Mouse (Mus musculus) MEL (cell line): ENCODE data around the gene Mark1. TPM values are rescaled to one million over a fixed set of nuclear protein-coding genes. Genes with fewer than 3 reads are reported as not detected.

ENCODE experiments used
- DNase-seq: peaks from one replicate; pipeline ENCODE4 v3.0.0; 2011; ENCODE audit warnings: low read depth, low spot score
- H3K27ac ChIP-seq: 2 replicates; pipeline ENCODE4 v1.5.1; 2012; ENCODE audit warnings: low read depth, mild to moderate bottlenecking, control low read depth, low read length, moderate library complexity; ENCODE audit not compliant: control insufficient read depth
- H3K27me3 ChIP-seq, 2 experiments: fragments of 150-350 bp in 1 of 2; sonication (generic) in 1 of 2; 2 replicates each; pipeline ENCODE4 v1.6.1; 2012; ENCODE audit warnings: low read length in 2 of 2, mild to moderate bottlenecking in 2 of 2, improper control_type of control experiment in 1 of 2, moderate library complexity in 1 of 2; ENCODE audit not compliant: insufficient read depth in 2 of 2, control insufficient read depth in 1 of 2
- H3K36me3 ChIP-seq, 2 experiments: 2 replicates each; pipeline ENCODE4 v1.6.1; 2012 to 2014; ENCODE audit warnings: low read length in 2 of 2, improper control_type of control experiment in 1 of 2, inconsistent platforms in 1 of 2, mild to moderate bottlenecking in 1 of 2; ENCODE audit not compliant: insufficient read depth in 2 of 2, control insufficient read depth in 1 of 2
- H3K4me1 ChIP-seq, 2 experiments: fragments of 150-350 bp in 1 of 2; sonication (generic) in 1 of 2; 2 replicates each; pipeline ENCODE4 v1.6.1; 2012; ENCODE audit warnings: low read length in 2 of 2, improper control_type of control experiment in 1 of 2, mild to moderate bottlenecking in 1 of 2; ENCODE audit not compliant: insufficient read depth in 2 of 2, control insufficient read depth in 1 of 2
- H3K4me3 ChIP-seq, 2 experiments: fragments of 150-350 bp in 1 of 2; sonication (generic) in 1 of 2; 2 replicates each; pipeline ENCODE4 v1.5.1; 2012; ENCODE audit warnings: low read depth in 2 of 2, low read length in 2 of 2, mild to moderate bottlenecking in 2 of 2, moderate library complexity in 2 of 2, control low read depth in 1 of 2, improper control_type of control experiment in 1 of 2; ENCODE audit not compliant: control insufficient read depth in 1 of 2, insufficient read depth in 1 of 2
- H3K79me2 ChIP-seq: 2 replicates; pipeline ENCODE4 v1.6.1; 2012; ENCODE audit warnings: mild to moderate bottlenecking, low read length, moderate library complexity; ENCODE audit not compliant: control insufficient read depth, poor library complexity, insufficient read depth
- H3K9ac ChIP-seq: 2 replicates; pipeline ENCODE4 v1.6.1; 2012; ENCODE audit warnings: low read depth, mild to moderate bottlenecking, control low read depth, low read length, moderate library complexity; ENCODE audit not compliant: control insufficient read depth, poor library complexity, severe bottlenecking
- H3K9me3 ChIP-seq: fragments of 150-350 bp; sonication (generic); replicated peaks from 2 replicates; pipeline ENCODE4 v1.6.1; 2012; ENCODE audit warnings: mild to moderate bottlenecking, low read length, improper control_type of control experiment, moderate library complexity; ENCODE audit not compliant: insufficient read depth
- BHLHE40 ChIP-seq: IDR thresholded peaks from 2 replicates; pipeline ENCODE4 v1.6.1; 2012; ENCODE audit warnings: low read depth, mild to moderate bottlenecking, inconsistent platforms, low read length, improper control_type of control experiment, borderline replicate concordance
- CHD2 ChIP-seq: IDR thresholded peaks from 2 replicates; pipeline ENCODE4 v1.6.1; 2011; ENCODE audit warnings: low read length, improper control_type of control experiment
- E2F4 ChIP-seq: IDR thresholded peaks from 2 replicates; pipeline ENCODE4 v1.6.1; 2011; ENCODE audit warnings: low read depth, low read length, improper control_type of control experiment, borderline replicate concordance
- EP300 ChIP-seq, 2 experiments: IDR thresholded peaks; 2 replicates each; pipeline ENCODE4 v1.6.1; 2011; ENCODE audit warnings: improper control_type of control experiment in 2 of 2, low read length in 2 of 2, low read depth in 1 of 2, mild to moderate bottlenecking in 1 of 2
- GATA1 ChIP-seq: IDR thresholded peaks from 2 replicates; pipeline ENCODE4 v1.6.1; 2011; ENCODE audit warnings: low read depth, low read length, improper control_type of control experiment
- KAT2A ChIP-seq: conservative IDR thresholded peaks from 2 replicates; pipeline ENCODE4 v1.6.1; 2012; ENCODE audit warnings: low read depth, low read length, improper control_type of control experiment, inconsistent platforms
- MAFK ChIP-seq: IDR thresholded peaks from 2 replicates; pipeline ENCODE4 v1.6.1; 2011; ENCODE audit warnings: low read depth, mild to moderate bottlenecking, low read length, improper control_type of control experiment, borderline replicate concordance
- MYC ChIP-seq: IDR thresholded peaks from 2 replicates; pipeline ENCODE4 v1.6.1; 2011; ENCODE audit warnings: low read depth, mild to moderate bottlenecking, low read length, improper control_type of control experiment, moderate library complexity
- NRF1 ChIP-seq: IDR thresholded peaks from 2 replicates; pipeline ENCODE4 v1.6.1; 2014; ENCODE audit warnings: low read depth, mild to moderate bottlenecking, inconsistent platforms, low read length, improper control_type of control experiment, moderate library complexity; ENCODE audit not compliant: poor library complexity, insufficient read depth, severe bottlenecking
- POLR2A ChIP-seq, 2 experiments: IDR thresholded peaks; 2 replicates each; pipeline ENCODE4 v1.6.1; 2011 to 2012; ENCODE audit warnings: low read length in 2 of 2, mild to moderate bottlenecking in 2 of 2, control low read depth in 1 of 2, improper control_type of control experiment in 1 of 2, low read depth in 1 of 2, moderate library complexity in 1 of 2; ENCODE audit not compliant: control insufficient read depth in 1 of 2, insufficient read depth in 1 of 2, poor library complexity in 1 of 2
- POLR2AphosphoS2 ChIP-seq: IDR thresholded peaks from 2 replicates; pipeline ENCODE4 v1.6.1; 2011; ENCODE audit warnings: low read length, improper control_type of control experiment
- POLR2AphosphoS5 ChIP-seq: IDR thresholded peaks from 2 replicates; pipeline ENCODE4 v1.6.1; 2012; ENCODE audit warnings: low read depth, borderline replicate concordance, mild to moderate bottlenecking, inconsistent platforms, low read length, moderate library complexity, mixed read lengths
- RCOR1 ChIP-seq: IDR thresholded peaks from 2 replicates; pipeline ENCODE4 v1.6.1; 2012; ENCODE audit warnings: low read depth, mild to moderate bottlenecking, inconsistent platforms, low read length, improper control_type of control experiment
- SIN3A ChIP-seq: IDR thresholded peaks from 2 replicates; pipeline ENCODE4 v1.6.1; 2012; ENCODE audit warnings: low read length, improper control_type of control experiment, inconsistent platforms
- TAL1 ChIP-seq: IDR thresholded peaks from 2 replicates; pipeline ENCODE4 v1.6.1; 2012; ENCODE audit warnings: mild to moderate bottlenecking, inconsistent platforms, low read length, moderate library complexity, mixed read lengths
- USF1 ChIP-seq: IDR thresholded peaks from 2 replicates; pipeline ENCODE4 v1.6.1; 2014; ENCODE audit warnings: low read depth, mild to moderate bottlenecking, inconsistent platforms, low read length, improper control_type of control experiment, moderate library complexity
- ZKSCAN1 ChIP-seq: IDR thresholded peaks from 2 replicates; pipeline ENCODE4 v1.6.1; 2012; ENCODE audit warnings: low read depth, mild to moderate bottlenecking, inconsistent platforms, low read length, improper control_type of control experiment, moderate library complexity
- ZMIZ1 ChIP-seq: IDR thresholded peaks from 2 replicates; pipeline ENCODE4 v1.6.1; 2012; ENCODE audit warnings: low read depth, mild to moderate bottlenecking, inconsistent platforms, low read length, improper control_type of control experiment, moderate library complexity
- polyA plus RNA-seq, 2 experiments: library from polyadenylated mRNA; stranded (reverse) in 1 of 2; unstranded in 1 of 2; fragments of >175 nt in 1 of 2; fragments of >200 nt in 1 of 2; gene quantifications; 2 replicates each; pipeline versions ENCODE4 v1.2.1 to v1.2.4; 2012; ENCODE audit warnings: low replicate concordance in 2 of 2, low read depth in 1 of 2; ENCODE audit not compliant: insufficient read length in 2 of 2, insufficient read depth in 1 of 2, missing spikeins in 1 of 2
- total RNA-seq: library from RNA; depleted of rRNA; stranded (reverse); fragments of 300-350 nt; gene quantifications from 2 replicates; pipeline ENCODE4 v1.2.3, GENCODE M21; 2012

The Mark1 gene
- total and polyA plus RNA-seq, 3 experiments, result not detected

DNA sequence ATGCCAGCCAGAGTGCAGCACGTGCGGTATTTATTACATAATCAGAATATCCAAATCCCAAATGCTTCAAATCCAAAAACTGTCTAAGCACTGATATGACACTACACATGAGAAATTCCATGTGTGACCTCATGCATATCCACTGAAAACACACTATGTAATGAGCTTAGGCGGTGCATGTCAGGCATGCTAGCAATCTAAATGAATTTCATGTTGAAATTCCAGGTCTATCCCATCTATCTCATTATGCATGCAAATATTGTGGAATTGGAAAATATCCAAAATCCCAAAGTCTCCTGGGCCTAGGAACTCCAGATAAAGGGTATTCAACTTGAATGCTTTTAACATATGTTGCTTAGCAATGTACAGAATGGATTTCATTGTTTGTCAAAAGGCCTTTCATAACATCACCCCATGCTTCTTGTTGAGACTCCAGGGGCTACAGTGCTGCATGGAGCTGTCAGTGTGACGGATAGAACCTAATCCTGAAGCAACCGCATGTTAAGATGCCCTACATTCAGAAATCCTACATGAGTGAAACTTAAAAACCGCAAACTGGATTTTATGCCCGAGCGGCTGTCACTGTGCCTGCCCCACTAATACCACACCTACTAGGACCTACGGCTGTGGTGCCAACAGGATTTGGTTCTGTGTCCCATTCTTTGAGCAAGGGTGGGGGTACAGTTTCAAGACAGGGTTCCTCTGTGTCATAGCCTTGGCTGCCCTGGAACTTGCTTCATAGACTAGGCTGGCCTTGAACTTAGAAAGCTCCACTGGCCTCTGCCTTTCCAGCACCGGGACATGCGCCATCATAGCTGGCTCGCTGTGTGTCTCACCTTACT, 93.2 kb downstream of the Mark1 start:
- H3K9me3 ChIP-seq, result no peaks in the 10 kb centered on the region
- no peaks in the 10 kb centered on the region for H3K4me1 ChIP-seq
- TF ChIP-seq USF1 (no peak), TAL1 (no peak), POLR2AphosphoS2 (no peak), ZKSCAN1 (no peak), ZMIZ1 (no peak), CHD2 (no peak), KAT2A (no peak), RCOR1 (no peak), MYC (no peak)
- TF ChIP-seq, all 39 proteins: peak for 0
- no peaks in the 10 kb centered on the region for H3K79me2 ChIP-seq
- H3K27ac ChIP-seq, result no peak overlapping the region
- DNase-seq, result no peak
- H3K9ac ChIP-seq, result no peak overlapping the region
- no peak overlapping the region for H3K4me3 ChIP-seq
- no peaks in the 10 kb centered on the region for H3K36me3 ChIP-seq
- H3K27me3 ChIP-seq, result peaks cover 0 to 5% of the 10 kb centered on the region in 2 experiments; a peak in 2 of 4 replicates

DNA sequence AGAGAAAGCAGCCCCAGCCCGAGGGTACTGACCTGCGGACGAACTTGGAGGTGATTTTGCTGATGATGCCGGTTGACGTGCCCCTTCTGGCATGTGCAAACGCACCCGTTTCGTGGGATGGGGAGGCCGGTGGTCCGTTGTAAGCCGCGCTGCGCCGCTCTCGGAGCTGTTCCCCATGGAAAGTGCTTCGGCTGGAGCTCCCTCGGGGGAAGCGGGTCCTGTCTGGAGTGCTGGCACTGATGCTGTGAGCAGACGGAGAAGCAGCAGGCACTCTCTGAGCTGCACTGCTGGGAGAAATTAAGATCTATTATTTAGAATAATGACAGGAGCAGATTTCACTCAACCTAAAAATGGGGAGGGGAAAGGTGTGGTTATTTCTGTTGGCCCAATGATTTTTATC, 94.0 kb downstream of the Mark1 start:
- Histone ChIP-seq H3K79me2 (no peaks in the 10 kb centered on the region), H3K4me1 (no peaks in the 10 kb centered on the region), H3K9ac (no peak overlapping the region), H3K4me3 (no peak overlapping the region), H3K9me3 (no peaks in the 10 kb centered on the region), H3K36me3 (no peaks in the 10 kb centered on the region), H3K27ac (no peak overlapping the region), H3K27me3 (peaks cover 0 to 5% of the 10 kb centered on the region in 2 experiments; a peak in 3 of 4 replicates)
- no peak for DNase-seq
- TF ChIP-seq RCOR1 (no peak), POLR2AphosphoS5 (no peak), SIN3A (no peak), MAFK (no peak), POLR2A (IDR thresholded peaks at IDR 0.05; ENCODE audit: control insufficient read depth in 1 of 2, insufficient read depth in 1 of 2, low read depth in 1 of 2, low read length in 2 of 2, poor library complexity in 1 of 2) (no peak), BHLHE40 (no peak)

DNA sequence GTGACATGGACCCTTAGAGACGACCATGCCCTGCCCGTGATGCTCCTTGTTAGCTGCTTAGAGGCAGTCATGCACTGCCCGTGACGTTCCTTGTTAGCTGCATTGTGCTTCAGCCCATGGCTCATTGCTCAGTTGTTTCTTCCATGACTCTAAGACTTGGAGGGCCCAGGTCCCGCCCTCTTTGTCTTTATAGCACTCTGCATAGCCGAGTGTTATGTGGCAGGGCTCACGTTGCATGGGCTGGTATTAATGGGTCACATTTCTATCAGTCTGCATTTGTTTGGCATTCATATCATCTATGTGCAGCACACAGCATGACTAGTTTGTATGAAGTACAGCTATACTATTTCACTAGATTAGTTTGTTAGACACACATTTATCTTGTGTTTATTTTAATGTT, 95.7 kb downstream of the Mark1 start:
- H3K36me3 ChIP-seq, result no peaks in the 10 kb centered on the region
- H3K4me1 ChIP-seq, result no peaks in the 10 kb centered on the region
- no peak overlapping the region for H3K4me3 ChIP-seq
- no peak for TF ChIP-seq CHD2
- TF ChIP-seq E2F4, result no peak
- TF ChIP-seq POLR2AphosphoS5, result no peak
- no peak for TF ChIP-seq POLR2AphosphoS2
- TF ChIP-seq EP300 (IDR thresholded peaks at IDR 0.05; ENCODE audit: low read depth in 1 of 2, low read length in 2 of 2), result no peak
- no peak for TF ChIP-seq GATA1
- no peak for TF ChIP-seq NRF1
- H3K27ac ChIP-seq, result no peak overlapping the region
- peaks cover 0 to 5% of the 10 kb centered on the region in 2 experiments; a peak in 3 of 4 replicates for H3K27me3 ChIP-seq
- no peaks in the 10 kb centered on the region for H3K9me3 ChIP-seq
- no peak overlapping the region for H3K9ac ChIP-seq
- no peaks in the 10 kb centered on the region for H3K79me2 ChIP-seq
- DNase-seq, result no peak
